Mouse (Mus musculus) heart, postnatal 0 days (tissue): Measurements from ENCODE around the gene Apold1.

Experiments used
- CTCF ChIP-seq: IDR thresholded peaks from 2 replicates; pipeline ENCODE4 v1.5.1; 2016; ENCODE audit warnings: antibody characterized with exemption, control low read depth, low read depth
- EP300 ChIP-seq: IDR thresholded peaks from 2 replicates; pipeline ENCODE4 v1.6.1; 2016; ENCODE audit warnings: antibody characterized with exemption, low read depth

DNA sequence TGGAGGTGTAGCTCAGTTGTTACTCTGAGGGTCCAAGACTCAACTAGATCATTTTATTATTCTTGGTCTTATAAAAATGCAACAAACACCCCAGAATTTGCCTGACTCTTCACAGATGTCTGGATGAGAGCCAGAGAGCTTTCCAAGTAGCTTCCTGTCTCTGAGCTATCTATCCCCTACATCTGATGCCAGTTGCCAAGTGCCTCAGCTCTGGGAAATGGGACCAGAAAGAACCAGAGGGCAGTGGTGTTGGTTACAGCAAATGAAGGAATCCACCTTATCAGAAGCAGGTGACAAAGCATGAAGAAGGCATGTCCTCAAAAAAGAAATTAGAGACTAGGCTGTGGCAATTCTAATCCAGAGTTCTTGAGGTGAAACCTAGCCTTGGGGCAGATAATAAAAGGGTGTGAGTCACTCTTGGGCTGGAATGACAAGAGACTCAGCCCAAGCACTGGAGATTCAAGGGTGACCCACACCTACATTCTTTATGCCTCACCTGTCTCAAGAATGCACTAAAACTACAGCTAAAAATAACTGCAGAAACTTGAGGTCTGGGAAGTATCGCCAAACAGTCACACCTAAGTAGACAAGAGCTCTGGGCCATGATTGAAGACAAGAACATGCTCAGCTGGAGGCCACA is 43.4 kb downstream of the Apold1 start:
- TF ChIP-seq CTCF (no peak), EP300 (no peak)
